Mouse (Mus musculus) heart, adult 9 months (tissue): ENCODE data around the gene Tbc1d7.

Source experiments
- DNase-seq, 2 experiments: peaks; one replicate each; pipeline ENCODE4 v3.0.0; 2022; ENCODE audit warnings: low spot score in 2 of 2

The Tbc1d7 gene

GRCm38 (mm10) chr13:43171020-43171710 is at the start of gene Tbc1d7:
Gene Tbc1d7 (minus strand): TSS chr13:43171501.
- peak; percentile 97 to 98 for DNase-seq

DNA sequence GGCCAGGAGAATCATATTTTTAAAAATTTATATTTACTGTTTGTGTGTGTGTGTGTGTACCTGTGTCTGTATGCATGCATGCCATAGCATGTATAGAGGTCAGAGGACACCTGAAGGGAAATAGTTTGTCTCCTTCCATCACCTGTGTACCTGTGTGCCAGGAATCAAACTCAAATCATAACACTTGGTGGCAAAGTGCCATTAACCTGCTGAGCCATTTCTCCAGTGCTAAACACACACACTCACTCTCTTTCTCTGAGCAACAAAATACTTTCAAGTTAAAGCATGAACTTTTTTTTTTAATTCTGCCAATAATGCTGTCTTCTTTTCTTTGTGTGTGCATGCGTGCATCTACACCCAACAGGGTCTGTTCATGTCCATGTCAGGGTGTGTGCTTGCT is 49.3 kb upstream of the Tbc1d7 start:
- no peak for DNase-seq

GRCm38 (mm10) chr13:43218764-43219163 is 47.5 kb upstream of the Tbc1d7 start:
- no peak for DNase-seq

DNA sequence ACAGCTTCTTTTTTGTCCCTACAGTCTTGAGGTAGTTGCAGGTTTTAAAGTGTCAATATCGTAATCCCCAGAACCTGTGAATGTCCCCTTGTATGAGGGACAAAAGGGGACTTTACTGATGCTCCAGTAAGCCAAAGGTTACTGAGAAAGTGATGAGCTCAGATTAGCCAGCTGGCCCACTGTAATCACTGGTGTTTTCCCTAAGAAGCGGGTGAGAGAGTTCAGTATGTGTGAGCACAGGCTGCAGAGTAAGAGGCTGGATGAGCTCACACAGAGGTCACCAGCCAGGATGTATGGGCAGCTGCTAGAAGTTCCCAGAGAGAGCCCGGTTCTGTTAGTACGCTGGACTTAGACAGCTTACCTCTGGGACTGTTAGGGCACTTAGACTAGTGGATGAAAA is 47.0 kb upstream of the Tbc1d7 start:
- no peak for DNase-seq

DNA sequence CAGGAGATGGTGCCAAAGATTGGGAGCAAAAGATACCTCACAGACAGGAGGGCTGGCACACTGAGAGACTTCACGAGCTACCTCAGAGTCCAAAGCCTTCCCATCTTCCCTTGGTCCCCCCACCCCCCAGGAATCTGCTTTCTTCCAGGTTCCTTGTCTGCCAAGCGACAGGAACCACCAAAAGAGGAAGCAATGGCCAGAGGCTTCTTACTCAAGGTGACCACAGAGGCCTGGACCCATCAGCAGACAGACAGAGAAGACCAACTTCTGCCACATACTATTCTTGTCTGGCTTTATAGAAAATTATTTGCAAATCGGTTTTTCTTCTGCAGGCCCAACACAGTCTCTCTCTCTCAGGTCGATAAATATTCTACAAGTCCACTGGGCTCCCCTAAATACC is 46.4 kb upstream of the Tbc1d7 start:
- DNase-seq = no peak

DNA sequence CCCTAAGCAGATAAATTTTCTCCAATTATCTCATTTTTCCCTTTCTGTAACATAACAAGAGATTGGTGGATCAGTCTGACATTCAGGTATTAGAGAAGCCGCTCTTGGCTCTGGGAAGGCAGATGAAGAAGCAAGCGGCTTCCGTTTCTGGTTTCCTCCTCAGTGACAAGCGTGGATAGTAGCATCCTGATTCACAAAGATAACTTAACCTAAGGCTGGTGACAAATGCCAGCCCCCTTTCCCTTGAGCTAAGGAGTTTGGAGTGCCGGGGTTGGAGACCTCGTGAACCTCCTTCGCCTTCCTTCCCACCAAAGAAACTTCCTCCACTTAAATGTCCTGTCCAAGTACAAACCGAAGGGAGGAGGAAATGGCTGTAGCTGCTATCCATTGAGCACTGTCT is 45.8 kb upstream of the Tbc1d7 start:
- no peak for DNase-seq

DNA sequence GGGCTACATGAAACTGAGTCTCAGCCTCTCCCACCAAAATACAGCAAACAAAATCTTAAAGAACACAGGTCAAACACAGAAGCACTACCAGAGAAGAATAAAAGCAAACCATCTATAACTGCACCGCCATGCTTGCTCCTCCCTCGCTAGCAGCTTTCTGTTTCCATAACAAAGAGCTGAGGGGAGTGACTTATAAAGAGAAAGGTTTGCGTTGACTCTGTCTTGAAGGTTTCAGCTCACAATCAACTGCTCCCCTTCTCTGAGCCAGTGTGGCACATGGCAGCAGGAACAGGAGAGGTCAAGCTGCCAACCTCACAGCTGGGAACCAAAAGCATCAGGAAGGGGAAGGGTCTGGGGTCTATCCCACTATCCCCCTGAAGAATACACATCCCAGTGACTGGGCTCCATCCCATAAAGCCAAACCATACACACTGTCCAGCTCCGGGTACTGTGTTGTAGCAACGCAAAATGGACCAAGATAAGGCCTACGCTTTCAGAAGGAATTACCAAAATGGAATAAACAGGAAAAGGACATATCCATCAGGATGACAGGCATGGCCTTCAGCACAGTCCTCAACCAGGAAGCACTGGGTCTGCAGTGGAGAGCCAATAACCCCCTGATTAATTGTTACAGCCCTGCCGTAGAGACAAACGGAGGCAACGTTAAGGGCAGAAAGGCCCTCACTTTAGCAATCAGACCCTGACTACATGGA is 44.8 kb upstream of the Tbc1d7 start:
- no peak for DNase-seq

GRCm38 (mm10) chr13:43215144-43215993 is 44.1 kb upstream of the Tbc1d7 start:
- DNase-seq = no peak

GRCm38 (mm10) chr13:43212338-43212737 is 41.0 kb upstream of the Tbc1d7 start:
- peak; percentile 58 to 75 for DNase-seq

- DNase-seq = no peak
Measured at GRCm38 (mm10) chr13:43210956-43211355, 39.7 kb upstream of the Tbc1d7 start.

GRCm38 (mm10) chr13:43209560-43209959 is 38.3 kb upstream of the Tbc1d7 start:
- no peak for DNase-seq

GRCm38 (mm10) chr13:43208914-43209439 is 37.7 kb upstream of the Tbc1d7 start:
- DNase-seq = no peak

DNA sequence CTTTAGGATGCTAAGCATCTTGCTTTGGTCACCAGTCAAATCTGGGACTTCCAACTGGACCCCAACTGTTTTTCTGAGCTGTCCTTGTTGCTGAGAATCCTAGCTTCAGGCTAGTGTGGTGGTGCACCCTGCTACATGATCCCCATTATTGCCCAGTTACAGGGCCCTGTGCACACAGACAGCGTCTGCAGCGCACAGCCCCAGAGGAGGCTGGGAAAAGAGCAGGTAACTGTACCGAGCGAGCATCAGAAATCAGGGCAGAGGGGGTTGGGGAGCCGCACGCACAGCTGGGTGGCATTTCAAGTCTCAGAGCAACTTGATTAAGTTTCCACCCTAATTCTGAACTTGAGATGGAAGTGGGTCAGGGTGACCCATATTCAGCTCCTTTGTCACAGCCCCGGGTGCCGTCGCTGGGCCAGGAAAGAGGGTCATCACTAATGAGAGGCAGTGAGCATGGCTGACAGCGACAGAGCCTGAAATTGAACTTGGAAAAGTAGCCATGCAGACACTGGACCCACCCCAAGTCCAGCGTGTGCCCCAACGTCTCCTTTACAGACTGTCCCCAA is 34.9 kb upstream of the Tbc1d7 start:
- no peak for DNase-seq

DNA sequence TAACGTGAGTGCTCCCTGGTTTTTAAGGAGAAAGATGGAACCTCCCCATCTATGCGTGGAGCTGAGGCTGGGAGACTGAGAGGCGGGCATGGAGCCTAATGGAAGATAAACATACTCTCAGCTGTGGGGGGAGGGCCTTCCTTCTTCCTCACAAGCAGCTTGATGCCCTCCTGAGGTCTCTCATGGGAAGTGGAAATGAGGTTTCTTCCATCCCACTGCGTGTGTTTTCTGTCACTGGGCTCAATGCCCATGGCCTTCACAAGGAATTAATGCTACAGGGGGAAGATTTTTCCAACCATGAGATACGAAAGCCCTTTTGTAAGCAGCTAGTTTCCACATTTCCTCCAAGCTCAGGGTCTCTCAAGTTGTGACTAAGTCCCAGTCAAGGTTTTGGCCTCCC is 32.3 kb upstream of the Tbc1d7 start:
- no peak for DNase-seq

DNA sequence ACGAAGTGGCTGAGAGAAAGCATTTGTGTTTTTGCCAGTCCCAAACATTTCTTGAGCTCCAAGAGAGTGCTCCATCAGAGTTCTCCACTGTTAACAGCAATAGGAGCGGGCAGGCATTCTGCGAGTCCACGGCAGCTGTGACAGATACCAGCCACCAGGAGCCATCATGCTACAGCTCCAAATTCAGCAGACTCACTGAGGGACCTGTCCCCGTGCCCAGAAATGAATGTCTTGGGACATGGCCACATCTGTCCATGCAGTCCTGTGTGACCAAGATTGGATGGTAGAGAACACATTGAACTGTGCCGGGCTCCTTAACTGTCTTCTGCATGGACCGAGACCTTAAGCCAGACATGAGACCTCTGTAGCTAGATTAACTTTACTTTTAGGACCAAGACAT is 31.9 kb upstream of the Tbc1d7 start:
- peak; percentile 47 to 73 for DNase-seq

GRCm38 (mm10) chr13:43202351-43202750 is 31.1 kb upstream of the Tbc1d7 start:
- DNase-seq = no peak

GRCm38 (mm10) chr13:43201033-43201432 is 29.7 kb upstream of the Tbc1d7 start:
- DNase-seq = no peak

- DNase-seq = no peak
Measured at GRCm38 (mm10) chr13:43200473-43200872, 29.2 kb upstream of the Tbc1d7 start.

GRCm38 (mm10) chr13:43199749-43200148 is 28.4 kb upstream of the Tbc1d7 start:
- DNase-seq = no peak

DNA sequence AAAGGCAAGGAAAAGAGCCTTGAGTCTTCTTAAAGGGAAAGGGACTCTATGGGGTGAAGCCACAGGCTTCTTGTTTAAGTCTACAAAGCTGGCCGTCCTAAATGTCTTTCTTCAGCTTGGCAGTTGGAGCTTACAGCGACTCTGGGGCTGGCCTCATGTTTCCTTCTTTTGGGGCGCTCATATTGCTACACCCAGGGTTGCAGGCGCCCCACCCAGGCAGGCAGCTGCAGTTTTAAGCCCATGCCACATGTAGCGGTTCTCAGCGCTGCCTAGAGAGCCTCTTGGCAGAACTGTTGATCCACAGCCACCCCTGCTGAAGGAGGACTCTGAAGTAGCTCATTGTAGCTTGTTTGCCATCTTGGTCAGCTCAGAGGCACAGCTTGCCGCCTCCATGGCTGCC is 28.0 kb upstream of the Tbc1d7 start:
- DNase-seq = no peak

DNA sequence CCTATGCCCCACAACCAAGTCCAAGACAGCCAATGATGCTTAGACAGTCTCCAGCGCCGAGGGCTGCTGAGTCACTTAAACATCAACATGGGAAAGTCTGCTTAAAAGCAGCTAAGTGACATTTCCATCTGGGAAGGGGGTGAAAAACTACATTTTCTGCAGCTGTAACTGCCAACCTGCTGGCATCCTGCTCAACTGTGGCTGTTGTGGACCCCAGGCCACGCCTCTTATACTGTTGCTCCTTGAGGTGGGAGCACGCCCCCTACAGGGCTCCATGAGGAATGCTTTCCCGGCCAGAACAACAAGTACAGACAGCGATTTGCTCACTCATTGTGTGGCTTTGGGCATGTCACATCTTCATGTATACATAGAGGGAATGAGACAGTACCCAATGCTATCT is 25.9 kb upstream of the Tbc1d7 start:
- no peak for DNase-seq

GRCm38 (mm10) chr13:43196000-43196399 is 24.7 kb upstream of the Tbc1d7 start:
- peak; percentile 34 to 59 for DNase-seq
